Mouse (Mus musculus) ovary, postnatal 14 days (tissue): ENCODE measurements around the gene Clnk.

Experiments
- DNase-seq: peaks from one replicate; pipeline ENCODE4 v3.0.0; 2022; ENCODE audit warnings: low spot score

Clnk gene

DNA sequence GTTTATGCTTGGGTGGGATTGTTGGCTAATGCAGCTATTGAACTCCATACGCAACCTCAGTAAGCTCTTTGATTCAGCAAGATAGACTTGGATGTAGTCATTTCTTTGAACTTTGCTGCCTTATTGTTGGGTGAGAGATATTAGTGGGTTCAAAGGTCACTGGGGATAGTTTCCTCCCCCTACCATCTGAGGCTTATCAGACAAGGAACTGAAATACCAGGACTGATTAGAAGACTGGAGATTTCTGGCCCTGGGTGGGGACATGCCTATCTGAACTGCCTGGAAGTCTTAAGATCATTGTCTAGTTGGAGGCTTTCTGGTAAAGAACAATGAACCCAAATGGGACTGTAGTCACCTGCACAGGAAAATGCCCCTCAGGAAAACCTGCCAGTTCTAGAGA lies 26.4 kb downstream of the Clnk start:
- DNase-seq, result no peak

DNA sequence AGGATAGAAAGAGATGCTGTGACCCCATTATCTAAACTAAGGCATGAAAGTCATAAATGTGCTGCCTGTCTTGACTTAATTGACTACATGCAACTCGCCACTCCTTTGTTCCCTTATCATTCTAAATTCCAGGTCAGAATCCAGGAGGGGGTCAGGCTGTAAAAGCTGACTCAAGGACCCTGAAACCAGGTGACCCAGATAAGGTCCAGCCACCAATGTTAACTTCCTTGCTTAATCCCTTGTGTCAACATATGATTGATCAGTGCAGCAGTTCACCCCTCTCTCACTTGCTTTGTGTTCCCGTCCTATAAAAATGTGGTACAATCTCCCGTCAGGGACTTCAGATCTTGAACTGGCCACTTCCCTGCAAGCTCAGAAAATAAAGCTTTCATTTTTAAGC lies 31.1 kb downstream of the Clnk start:
- DNase-seq, result no peak

DNA sequence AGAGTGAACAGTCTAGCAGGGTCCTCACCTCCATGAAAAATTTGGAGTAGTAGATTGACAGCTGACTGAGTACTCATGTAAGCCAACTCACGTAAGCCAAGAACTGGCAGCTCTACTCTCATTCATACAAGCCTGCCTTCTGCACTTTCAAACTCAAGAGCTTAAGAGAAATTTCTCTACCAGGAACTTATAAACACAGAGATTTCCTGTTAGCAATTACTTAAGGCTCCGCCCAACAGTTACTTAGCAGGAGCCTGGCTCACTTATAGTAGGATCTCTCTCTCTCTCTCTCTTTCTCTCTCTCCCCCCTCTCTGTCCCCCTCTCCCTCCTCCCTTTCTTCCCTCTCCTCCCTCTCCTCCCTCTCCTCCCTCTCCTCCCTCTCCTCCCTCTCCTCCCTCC lies 32.3 kb downstream of the Clnk start:
- no peak for DNase-seq

DNA sequence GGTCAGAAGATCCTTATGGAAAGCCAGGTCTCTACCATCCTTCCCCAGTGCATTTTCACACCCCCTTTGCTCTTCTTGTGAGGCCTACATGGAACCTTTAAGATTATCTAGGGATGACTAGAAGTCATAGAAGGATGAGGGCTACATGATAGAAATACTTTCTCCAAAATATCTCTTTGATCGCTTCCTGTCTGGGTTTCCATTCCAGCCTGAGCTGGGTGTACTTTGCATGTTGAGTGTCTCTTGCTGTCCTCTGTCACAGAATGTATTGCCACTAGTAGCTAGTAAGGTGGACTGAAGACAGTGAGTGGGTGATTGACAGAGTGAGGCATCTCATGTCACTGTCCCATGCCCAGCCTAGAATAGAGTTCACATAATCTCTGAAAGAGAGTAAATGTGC lies 36.6 kb downstream of the Clnk start:
- no peak for DNase-seq

DNA sequence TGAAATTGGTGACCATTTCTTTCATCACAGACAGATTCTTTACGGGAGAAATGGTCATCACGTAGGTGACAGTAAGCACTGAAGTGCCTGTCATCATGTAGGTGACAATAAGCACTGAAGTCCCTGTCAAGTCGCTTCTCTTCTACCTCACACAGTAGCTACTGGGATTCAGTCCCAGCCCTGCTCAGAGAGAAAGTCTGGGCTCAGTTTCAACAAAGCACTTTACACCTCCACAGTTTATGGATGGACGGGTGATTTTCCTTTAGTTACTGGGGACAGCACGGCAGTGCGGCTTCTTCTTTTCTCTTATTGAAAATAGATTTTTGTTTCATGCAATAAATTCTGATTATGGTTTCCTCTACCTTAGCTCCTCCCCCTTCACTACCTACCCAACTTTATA lies 49.3 kb downstream of the Clnk start:
- no peak for DNase-seq

DNA sequence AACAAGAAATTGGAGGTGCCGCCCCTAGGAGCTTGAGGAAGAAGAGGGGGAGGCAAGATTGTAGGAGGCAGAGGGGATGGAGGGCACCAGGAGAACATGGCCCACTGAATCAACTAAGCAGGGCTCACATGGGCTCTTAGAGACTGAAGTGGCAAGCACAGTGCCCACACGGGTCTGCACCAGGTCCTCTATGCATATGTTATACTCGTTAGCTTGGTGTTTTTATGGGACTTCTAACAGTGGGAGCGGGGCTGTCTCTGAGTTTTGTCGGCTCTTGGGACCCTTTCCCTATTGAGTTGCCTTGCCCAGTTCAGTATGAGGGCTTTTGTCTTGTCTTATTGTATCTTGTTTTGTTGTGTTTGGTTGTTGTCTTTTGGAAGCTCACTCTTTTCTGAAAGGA lies 50.0 kb downstream of the Clnk start:
- DNase-seq, result no peak

DNA sequence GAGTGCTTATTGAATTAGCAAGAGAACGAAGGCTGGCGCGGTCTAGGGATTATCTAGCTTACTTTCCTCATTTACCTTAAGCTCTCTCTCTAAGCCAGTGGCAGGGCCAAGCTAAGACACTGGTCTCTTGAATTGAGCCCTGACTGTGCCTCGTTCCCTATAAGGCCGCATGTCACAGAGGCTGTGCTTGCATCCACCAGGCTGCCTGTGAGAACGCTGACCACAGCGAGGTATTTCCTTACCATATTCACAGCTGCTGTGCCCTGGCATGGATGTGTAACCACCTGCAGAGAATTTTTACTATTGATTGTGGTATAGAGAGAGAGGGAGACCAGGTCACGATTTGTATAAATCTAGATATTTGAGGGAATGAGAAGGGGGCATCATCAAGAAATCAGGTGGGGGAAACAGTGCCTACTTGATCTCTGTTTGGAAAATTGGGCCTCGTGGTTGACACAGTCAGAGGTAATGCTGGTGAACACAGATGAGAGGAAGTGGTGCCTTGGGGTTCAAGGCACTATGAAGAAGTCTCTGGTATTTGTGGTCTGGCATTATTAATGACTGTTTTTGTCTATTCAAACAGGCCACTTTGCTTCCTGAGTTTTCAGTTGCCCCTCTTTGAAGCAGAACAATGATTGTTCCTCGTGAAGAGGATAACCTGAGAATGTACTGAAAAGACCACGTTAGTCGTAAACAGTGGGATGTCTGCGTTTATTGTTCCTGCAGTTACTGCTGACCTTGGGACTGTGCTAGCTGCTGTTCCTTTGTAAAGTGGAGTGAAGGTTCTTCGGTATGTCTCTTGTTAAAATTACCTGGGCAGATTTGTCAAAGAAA lies 52.3 kb downstream of the Clnk start:
- no peak for DNase-seq

DNA sequence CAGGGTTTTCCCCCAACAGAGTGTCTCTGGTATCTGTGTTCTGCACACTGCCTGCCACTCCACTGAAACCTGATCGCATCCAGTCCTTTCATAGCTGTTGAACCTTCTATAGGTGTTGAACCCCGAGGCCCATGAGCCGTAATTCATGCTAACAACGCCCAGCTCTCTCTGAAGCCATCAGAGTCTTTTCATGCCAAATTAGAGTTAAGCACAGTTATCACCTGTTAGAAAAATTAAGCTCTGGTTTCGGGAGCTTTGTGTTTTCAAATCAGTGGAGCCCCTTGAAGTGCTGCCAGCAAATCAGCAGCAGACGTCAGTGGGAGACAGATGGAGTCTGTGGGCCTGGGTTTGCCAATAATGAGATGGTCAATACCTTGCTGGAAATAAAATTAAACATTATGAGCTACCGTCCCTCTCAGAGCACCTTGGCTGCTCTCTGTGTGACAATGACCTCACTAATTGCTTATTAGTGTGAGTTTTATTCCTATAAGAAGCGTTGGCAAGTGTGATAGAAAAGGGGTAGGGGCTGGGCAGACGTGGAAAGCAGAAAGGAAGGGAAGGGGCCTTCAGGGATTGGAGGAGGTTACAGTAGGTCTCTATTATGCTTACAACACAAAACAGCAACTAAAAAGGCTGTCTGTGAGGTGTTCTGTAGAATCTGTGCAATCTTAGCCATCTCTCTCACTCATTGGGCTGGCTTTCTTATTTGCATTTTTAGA lies 63.1 kb downstream of the Clnk start:
- DNase-seq, result no peak

DNA sequence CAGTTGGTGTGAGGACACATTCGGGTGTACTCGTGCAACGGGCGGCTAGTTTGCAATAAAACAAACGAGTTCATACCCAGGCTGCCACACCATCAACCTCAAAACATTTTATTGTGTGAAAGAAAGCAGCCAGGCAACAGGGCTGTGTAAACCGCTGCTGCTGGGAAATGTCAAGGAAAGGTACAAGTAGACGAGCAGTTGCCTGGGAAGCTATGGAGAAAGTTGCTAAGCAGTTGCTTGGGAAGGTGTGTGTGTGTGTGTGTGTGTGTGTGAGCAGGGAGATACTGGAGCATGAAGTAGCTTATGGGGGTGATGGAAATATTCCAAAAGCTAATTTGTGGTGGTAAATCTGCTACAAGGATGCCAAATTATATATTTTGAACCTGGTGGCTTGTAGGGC lies 63.7 kb downstream of the Clnk start:
- DNase-seq, result no peak

DNA sequence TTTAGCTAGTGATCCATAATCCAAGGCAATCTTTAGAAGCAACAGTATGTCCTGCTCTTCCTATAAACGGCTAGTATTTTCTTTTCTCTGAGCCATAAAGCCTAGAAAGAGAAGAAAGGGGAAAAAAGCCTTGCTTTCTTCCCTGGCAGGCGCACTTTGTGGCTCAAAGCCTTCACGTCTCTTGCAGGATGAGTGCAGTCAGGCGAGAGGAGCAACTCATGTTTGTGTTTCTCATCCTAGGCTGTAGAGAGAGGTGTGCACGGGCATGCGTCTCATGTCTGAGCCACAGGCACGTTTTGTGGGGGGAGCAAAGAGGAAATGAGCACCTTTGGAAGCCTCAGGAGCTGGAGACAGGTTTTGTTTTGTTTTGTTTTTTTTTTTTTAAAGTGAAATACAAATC lies 64.2 kb downstream of the Clnk start:
- DNase-seq, result no peak

DNA sequence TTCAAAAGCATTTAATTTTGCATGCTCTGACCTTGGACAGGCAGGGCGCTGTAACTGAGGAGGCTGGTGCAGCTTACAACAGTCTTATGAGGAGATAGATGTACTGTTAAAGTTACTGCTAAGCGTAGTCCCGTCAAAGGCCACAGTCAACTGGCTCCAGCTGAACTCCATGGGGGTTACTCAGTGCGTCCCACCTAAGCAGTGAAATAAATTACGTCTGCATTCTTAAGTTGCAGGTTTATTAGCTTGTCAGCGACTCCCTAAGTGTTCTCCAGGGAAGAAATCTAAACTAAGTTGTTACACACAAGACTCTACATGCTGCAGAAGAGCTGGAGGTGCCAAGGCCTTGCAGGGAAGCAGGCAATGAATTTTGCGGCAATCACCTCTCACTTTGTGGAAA lies 77.7 kb downstream of the Clnk start:
- no peak for DNase-seq

DNA sequence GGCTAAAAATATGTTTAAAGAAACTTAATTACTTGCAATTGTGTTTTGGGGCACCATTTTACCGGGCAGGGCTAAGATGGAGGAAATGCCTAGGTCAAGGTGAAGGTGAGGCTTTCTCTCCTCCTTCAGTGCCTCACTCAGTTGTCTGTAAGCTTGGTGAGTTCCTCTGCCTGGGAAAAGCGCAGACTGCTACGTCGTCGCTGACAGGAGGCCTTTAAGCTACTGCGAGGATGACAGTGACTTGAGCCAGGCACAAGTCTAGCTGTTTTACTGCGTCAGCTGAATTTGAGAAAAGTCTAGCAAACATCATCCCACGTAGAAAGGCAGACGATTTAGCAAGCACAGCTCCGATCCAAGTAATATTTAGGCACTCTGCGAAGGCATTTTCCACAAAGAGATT lies 81.5 kb downstream of the Clnk start:
- DNase-seq, result no peak

DNA sequence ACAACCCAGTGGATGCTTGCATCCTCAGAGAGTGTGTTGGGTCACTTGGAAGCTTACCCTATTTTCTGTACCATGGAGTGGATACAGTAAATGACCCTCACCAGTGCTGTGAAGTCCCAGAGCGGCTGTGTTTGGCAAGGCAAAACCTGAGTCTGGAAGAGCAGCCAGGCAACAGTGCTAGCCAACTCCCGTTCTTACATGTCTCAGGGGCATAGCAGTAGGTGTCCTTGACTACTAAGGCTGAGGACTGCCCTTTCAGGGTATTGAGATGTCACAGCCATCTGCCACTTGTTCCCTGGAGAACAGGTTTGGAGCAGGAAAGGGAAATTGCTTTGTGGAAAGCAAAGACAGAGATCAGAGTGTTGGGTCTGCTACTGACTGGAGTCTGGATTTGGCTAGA lies 85.5 kb downstream of the Clnk start:
- no peak for DNase-seq

DNA sequence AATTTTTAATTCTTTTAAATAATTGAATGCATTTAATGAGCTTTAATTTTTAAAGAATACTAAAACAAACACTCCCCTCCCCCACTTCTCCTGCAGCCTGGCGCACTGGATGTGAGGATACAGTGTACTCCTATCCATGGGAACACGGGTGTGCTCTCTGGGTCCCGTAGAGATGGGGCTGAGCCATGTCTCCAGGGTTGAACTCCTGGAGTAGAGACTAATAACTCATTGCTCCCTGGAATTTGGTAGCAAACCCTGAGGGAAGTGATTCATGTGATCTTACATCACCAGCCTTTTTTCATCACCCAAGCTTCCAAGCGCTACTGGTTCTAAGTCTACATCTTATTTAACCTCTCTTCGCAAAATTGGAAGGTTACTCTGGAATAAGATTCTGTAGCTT lies 87.8 kb downstream of the Clnk start:
- no peak for DNase-seq

DNA sequence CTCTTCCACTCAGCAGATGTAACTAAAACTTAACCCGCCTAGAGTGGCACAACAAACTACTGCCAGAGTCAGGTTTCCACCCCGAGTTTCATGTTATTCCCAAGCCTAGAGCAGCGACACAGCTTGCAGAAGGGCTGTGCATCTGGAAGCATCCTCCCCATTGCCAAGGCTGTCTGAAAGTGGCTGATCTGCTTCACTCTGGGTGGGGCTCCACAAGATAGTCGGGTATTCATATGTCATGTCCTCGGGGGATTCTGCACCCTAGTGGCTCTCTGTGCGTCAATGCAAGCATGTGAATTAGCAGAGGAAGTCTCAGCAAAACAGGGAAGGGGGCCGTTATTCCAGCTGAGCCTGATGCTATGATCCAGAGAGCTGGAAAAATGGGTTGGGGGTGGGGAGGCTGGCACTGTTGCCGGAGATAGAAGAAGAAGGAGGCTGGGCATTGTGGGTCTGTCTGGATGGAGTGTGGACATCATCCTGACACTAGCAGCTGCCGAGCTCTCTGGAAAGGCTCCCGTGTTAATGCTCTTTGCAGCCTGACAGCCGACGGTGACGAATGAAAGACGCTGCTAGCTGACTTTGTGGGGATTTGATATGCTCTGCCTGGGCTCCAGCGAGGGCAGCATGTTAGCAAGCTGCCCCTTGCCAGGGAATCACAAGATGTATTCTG lies 88.6 kb downstream of the Clnk start:
- DNase-seq, result no peak

DNA sequence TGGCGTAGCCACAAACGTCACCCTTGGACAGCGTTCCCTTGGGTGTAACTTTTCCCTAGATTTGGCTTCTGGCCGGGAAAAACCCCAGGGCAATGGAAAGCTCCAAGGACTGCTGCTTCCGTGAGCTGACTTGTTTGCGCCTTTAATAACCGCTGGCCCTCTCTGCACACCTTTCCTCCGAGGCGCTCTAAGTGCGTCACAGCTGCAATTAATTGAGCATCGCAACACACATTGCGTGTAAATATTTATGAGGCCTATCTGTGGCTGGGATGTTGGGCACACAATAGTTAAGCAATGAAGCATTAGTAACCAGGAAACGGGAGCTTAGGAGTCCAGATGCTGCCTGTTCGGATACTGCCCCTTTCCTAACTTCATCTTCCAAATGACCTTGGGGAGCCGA lies 90.5 kb downstream of the Clnk start:
- no peak for DNase-seq

DNA sequence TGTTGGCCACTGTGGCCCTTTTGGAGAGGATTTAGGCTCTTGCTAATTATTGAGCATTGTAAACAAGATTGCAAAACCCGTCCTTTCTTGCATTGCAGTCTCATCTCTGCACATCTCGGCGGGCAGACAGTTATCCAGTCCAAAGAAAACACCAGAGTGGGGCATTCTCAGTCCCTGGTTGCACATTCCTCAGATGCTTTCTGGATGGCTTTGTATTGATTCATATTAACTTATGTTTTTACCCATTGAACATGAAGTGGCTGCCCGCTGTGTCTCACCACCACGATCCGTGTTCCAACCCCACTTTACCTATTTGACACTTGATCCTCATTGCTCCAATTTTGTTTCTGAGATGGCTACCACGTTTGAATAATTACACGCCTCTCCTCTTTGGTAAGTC lies 90.9 kb downstream of the Clnk start:
- DNase-seq, result no peak

DNA sequence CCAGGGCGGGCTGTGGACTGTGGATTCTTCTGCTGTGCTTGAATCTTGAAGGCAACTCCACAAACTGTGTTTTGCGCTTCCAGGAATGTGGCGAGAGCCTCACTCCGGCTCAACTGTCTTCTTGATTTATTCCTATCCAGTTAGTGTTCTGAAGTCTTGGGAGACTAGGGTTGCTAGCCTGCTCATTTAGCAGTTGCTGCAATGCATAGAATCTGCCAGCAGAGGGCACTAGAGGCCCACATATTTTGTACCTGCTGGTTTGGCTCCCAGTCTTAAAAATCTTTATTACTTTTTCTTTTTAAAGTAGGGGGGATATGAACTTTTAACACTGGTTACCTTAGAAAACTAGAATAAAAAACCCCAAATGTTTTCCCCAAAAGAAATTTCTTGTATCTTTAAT lies 94.8 kb downstream of the Clnk start:
- peak; percentile 72 for DNase-seq

DNA sequence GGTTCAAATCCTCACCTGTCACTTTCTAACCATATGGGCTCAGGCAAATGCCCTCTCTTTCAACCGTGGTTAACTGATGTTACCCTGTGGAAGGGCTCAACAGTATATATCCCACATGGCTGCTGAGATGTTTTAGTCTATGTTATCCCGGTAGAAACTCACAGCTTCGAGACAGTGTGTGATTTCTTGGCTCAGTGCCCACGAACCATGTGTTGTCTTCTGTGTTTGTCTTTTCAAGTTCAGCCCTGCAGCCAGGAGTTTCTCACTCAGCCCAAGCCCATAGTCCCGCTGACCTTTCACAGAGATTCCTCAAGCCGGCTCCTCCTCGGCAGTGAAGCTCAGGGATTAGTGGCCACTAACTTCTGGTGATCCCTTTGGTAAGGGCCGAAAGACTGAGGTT lies 96.0 kb downstream of the Clnk start:
- no peak for DNase-seq

DNA sequence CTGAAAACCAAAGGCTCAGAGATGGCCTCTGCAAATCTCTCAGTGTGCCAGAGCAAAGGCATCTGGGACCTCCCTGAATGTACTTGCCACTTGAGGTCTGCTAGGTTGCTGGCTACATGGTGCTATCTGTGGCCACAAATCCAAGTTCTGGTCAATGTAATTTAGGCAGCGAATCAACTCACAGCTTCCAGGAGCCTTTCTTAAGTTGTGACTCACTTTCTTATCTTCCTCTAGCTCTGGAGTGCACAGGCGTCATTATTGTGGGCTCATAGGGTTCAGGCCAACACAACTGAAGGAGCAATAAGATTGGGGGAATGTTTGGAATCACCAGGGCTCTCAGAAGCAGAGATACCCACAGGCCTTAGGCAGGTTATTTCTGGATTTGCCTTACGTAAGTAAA lies 96.6 kb downstream of the Clnk start:
- DNase-seq, result no peak

DNA sequence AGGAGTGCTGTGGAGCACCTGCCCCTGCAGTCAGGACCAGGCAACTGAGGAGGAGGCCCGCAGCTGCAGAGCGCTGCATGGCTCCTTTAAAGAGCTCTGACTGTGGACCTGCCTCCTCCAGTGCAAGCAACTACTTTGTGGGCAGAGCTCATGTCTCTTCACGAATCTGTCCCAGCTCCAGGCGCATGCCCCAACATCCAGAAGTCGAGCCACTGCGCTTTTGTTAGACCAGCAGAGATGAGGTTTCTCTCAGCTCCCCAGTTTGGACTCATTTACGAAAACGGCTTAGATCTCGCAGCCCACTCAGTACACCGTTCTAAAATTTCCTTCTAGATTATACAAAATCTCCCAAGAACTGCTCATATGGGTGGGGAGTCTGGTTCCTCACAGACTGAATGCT lies 101.1 kb downstream of the Clnk start:
- no peak for DNase-seq

DNA sequence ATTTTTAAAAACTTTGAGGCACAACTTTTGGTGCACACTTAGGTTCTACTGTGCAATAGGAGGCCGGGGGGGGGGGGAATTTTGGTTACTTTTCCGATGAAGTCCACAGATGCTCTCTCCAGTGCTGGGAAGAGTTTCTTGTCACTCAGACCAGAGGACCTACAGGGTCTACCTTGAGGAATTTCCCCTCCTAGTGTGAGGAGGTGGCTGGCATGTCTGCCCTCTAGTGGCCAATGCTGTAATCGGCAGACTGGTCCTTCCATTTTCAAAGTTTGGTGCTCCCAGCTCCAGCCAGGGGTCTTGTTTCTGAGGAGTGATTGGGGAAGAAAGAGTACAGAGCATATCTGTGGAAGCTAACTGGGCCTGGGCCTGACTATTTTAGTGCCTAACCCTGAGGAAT lies 121.7 kb downstream of the Clnk start:
- DNase-seq, result peak; percentile 14

DNA sequence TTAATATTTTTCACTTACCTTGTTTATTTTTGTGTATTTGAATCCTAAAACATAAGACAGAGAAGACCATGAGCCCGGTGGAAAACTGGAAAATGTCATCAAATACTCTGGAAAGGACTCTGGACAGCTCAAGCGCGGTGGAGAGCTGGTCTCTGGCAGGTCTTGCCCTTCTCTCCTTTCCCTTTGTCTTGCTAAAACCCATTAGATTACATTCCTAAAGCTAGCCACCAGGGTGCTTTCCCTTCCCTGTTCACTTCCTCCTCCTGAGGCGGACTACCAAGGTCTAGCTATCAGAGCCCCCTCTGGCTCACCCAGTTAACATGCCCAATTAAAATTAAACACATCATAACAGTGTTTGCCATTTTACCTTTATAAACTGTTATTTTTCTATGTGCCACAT lies 123.9 kb downstream of the Clnk start:
- no peak for DNase-seq
